Mouse (Mus musculus) embryonic facial prominence, embryonic 15.5 days (tissue): ENCODE data around the gene Tspan33. TPM values are rescaled to one million over a fixed set of nuclear protein-coding genes. Genes with fewer than 3 reads are reported as not detected.

ENCODE experiments used
- ATAC-seq: fragments of 200-750 bp; cut with Nextera tagmentation; 2 replicates; pipeline ENCODE4 v1.8.0; 2017; ENCODE audit warnings: low read depth, moderate TSS enrichment; ENCODE audit not compliant: insufficient number of reproducible peaks, low FRiP score, low TSS enrichment
- H3K27ac ChIP-seq: fragments of 300-500 bp; sonication (generic); replicated peaks from 2 replicates; pipeline ENCODE4 v1.5.1; 2015; ENCODE audit warnings: mild to moderate bottlenecking, inconsistent platforms
- H3K27me3 ChIP-seq: fragments of 300-500 bp; sonication (generic); 2 replicates; pipeline ENCODE4 v1.6.1; 2015; ENCODE audit warnings: inconsistent platforms
- H3K36me3 ChIP-seq: fragments of 300-500 bp; sonication (generic); 2 replicates; pipeline ENCODE4 v1.6.1; 2015; ENCODE audit warnings: mild to moderate bottlenecking, inconsistent platforms
- H3K4me1 ChIP-seq: fragments of 300-500 bp; sonication (generic); 2 replicates; pipeline ENCODE4 v1.6.1; 2015; ENCODE audit warnings: inconsistent platforms
- H3K4me2 ChIP-seq: fragments of 300-500 bp; sonication (generic); replicated peaks from 2 replicates; pipeline ENCODE4 v1.6.1; 2015; ENCODE audit warnings: mild to moderate bottlenecking, inconsistent platforms
- H3K4me3 ChIP-seq: fragments of 300-500 bp; sonication (generic); replicated peaks from 2 replicates; pipeline ENCODE4 v1.5.1; 2015; ENCODE audit warnings: mild to moderate bottlenecking, inconsistent platforms
- H3K9ac ChIP-seq: fragments of 300-500 bp; sonication (generic); 2 replicates; pipeline ENCODE4 v1.6.1; 2015; ENCODE audit warnings: inconsistent platforms
- H3K9me3 ChIP-seq: fragments of 300-500 bp; sonication (generic); replicated peaks from 2 replicates; pipeline ENCODE4 v1.6.1; 2016; ENCODE audit warnings: inconsistent platforms
- WGBS: fragments of 180-500 bp; shearing (Covaris S2); methylation state at CpG from one replicate; pipeline ENCODE4 v1.1.7; 2015; 5-methylcytosine and 5-hydroxymethylcytosine counted together
- polyA plus RNA-seq: library from polyadenylated mRNA; unstranded; fragments of >200 nt; fragmentation: Nextera tagmentation; extraction: Ambion mirVana; gene quantifications from 2 replicates; pipeline ENCODE4 v1.2.1, GENCODE M21; 2015

Tspan33 gene
- polyA plus RNA-seq: 8.0 and 8.1 TPM in 2 replicates

GRCm38 (mm10) chr6:29693953-29694352 lies at the start of gene Tspan33:
TSS of gene Tspan33 (plus strand) at chr6:29694222.
- no peaks in the 10 kb centered on the region for H3K9me3 ChIP-seq
- H3K4me3 ChIP-seq: peak within 1 kb of the TSS; percentile 70
- H3K4me2 ChIP-seq: peak within 1 kb of the TSS; percentile 98
- no peak within 1 kb of the TSS for H3K27ac ChIP-seq
- WGBS: under 1% methylated on average over 33 of the region's 41 CpGs
- peak; percentile 98 for ATAC-seq
- peaks cover 39% of the 10 kb centered on the region for H3K27me3 ChIP-seq
- no peaks in the 10 kb centered on the region for H3K36me3 ChIP-seq
- peaks cover 7% of the 10 kb centered on the region for H3K4me1 ChIP-seq
- peak within 1 kb of the TSS; percentile 50 for H3K9ac ChIP-seq

- Histone ChIP-seq H3K27me3 (no peaks in the 10 kb centered on the region), H3K4me3 (no peak overlapping the region), H3K4me2 (no peak overlapping the region), H3K36me3 (no peaks in the 10 kb centered on the region), H3K27ac (no peak overlapping the region), H3K4me1 (no peaks in the 10 kb centered on the region), H3K9me3 (no peaks in the 10 kb centered on the region), H3K9ac (no peak overlapping the region)
- 29% methylated on average over 14 of the region's 14 CpGs for WGBS
- no peak; the same call in 1 of the 2 replicates for ATAC-seq
These were observed 44.4 kb upstream of the Tspan33 start for GRCm38 (mm10) chr6:29649494-29650169.

GRCm38 (mm10) chr6:29650170-29650549 lies 43.9 kb upstream of the Tspan33 start:
- H3K4me2 ChIP-seq: no peak overlapping the region
- H3K9ac ChIP-seq: no peak overlapping the region
- no peak overlapping the region for H3K4me3 ChIP-seq
- H3K4me1 ChIP-seq: no peaks in the 10 kb centered on the region
- WGBS: 61% methylated on average over 10 of the region's 10 CpGs
- H3K9me3 ChIP-seq: no peaks in the 10 kb centered on the region
- H3K27me3 ChIP-seq: no peaks in the 10 kb centered on the region
- no peak overlapping the region for H3K27ac ChIP-seq
- no peaks in the 10 kb centered on the region for H3K36me3 ChIP-seq
- no peak for ATAC-seq

GRCm38 (mm10) chr6:29653271-29653670 lies 40.8 kb upstream of the Tspan33 start:
- H3K27me3 ChIP-seq: no peaks in the 10 kb centered on the region
- ATAC-seq: no peak
- no peaks in the 10 kb centered on the region for H3K9me3 ChIP-seq

GRCm38 (mm10) chr6:29658626-29659475 lies 35.2 kb upstream of the Tspan33 start:
- ATAC-seq: no peak
- Histone ChIP-seq H3K9me3 (no peaks in the 10 kb centered on the region), H3K4me3 (no peak overlapping the region), H3K4me1 (no peaks in the 10 kb centered on the region), H3K36me3 (no peaks in the 10 kb centered on the region), H3K27ac (no peak overlapping the region), H3K27me3 (no peaks in the 10 kb centered on the region), H3K9ac (no peak overlapping the region), H3K4me2 (no peak overlapping the region)
- 85% methylated on average over 3 of the region's 3 CpGs for WGBS

More at GRCm38 (mm10) chr6:29653271-29653670, 40.8 kb upstream of the Tspan33 start:
- no peak overlapping the region for H3K4me3 ChIP-seq
- no peaks in the 10 kb centered on the region for H3K4me1 ChIP-seq
- no peak overlapping the region for H3K27ac ChIP-seq
- no peak overlapping the region for H3K4me2 ChIP-seq
- no peaks in the 10 kb centered on the region for H3K36me3 ChIP-seq
- H3K9ac ChIP-seq: no peak overlapping the region

- Histone ChIP-seq H3K36me3 (no peaks in the 10 kb centered on the region), H3K4me1 (no peaks in the 10 kb centered on the region), H3K27me3 (no peaks in the 10 kb centered on the region), H3K27ac (no peak overlapping the region), H3K9ac (no peak overlapping the region), H3K4me3 (no peak overlapping the region), H3K9me3 (no peaks in the 10 kb centered on the region), H3K4me2 (no peak overlapping the region)
- 93% methylated on average over 2 of the region's 2 CpGs for WGBS
- ATAC-seq: no peak
These were observed 34.1 kb upstream of the Tspan33 start for GRCm38 (mm10) chr6:29659964-29660363.

GRCm38 (mm10) chr6:29660662-29661307 lies 33.2 kb upstream of the Tspan33 start:
- no peaks in the 10 kb centered on the region for H3K27me3 ChIP-seq
- no peak overlapping the region for H3K4me3 ChIP-seq
- no peaks in the 10 kb centered on the region for H3K9me3 ChIP-seq
- no peak overlapping the region for H3K27ac ChIP-seq
- no peaks in the 10 kb centered on the region for H3K36me3 ChIP-seq
- H3K4me1 ChIP-seq: no peaks in the 10 kb centered on the region
- ATAC-seq: no peak
- WGBS: 44% methylated on average over 11 of the region's 11 CpGs
- H3K4me2 ChIP-seq: no peak overlapping the region
- no peak overlapping the region for H3K9ac ChIP-seq

GRCm38 (mm10) chr6:29667266-29667665 lies 26.8 kb upstream of the Tspan33 start:
- ATAC-seq: no peak
- H3K4me3 ChIP-seq: no peak overlapping the region
- 77% methylated on average over 6 of the region's 6 CpGs for WGBS
- H3K9me3 ChIP-seq: no peaks in the 10 kb centered on the region
- no peaks in the 10 kb centered on the region for H3K4me1 ChIP-seq
- no peak overlapping the region for H3K27ac ChIP-seq
- no peaks in the 10 kb centered on the region for H3K27me3 ChIP-seq
- no peak overlapping the region for H3K9ac ChIP-seq
- no peak overlapping the region for H3K4me2 ChIP-seq
- H3K36me3 ChIP-seq: no peaks in the 10 kb centered on the region

GRCm38 (mm10) chr6:29671741-29672140 lies 22.3 kb upstream of the Tspan33 start:
- ATAC-seq: no peak
- Histone ChIP-seq H3K4me3 (no peak overlapping the region), H3K4me2 (no peak overlapping the region), H3K9me3 (no peaks in the 10 kb centered on the region), H3K27me3 (no peaks in the 10 kb centered on the region), H3K36me3 (no peaks in the 10 kb centered on the region), H3K27ac (no peak overlapping the region), H3K4me1 (0 out of 2 replicates have a peak, but pooled peaks cover 5% of the 10 kb centered on the region), H3K9ac (no peak overlapping the region)
- 4% methylated on average over 3 of the region's 3 CpGs for WGBS

GRCm38 (mm10) chr6:29672563-29673411 lies 21.2 kb upstream of the Tspan33 start:
- H3K4me2 ChIP-seq: no peak overlapping the region
- H3K9me3 ChIP-seq: no peaks in the 10 kb centered on the region
- no peaks in the 10 kb centered on the region for H3K36me3 ChIP-seq
- H3K27ac ChIP-seq: peak overlapping the region; percentile 65
- H3K9ac ChIP-seq: no peak overlapping the region
- no peaks in the 10 kb centered on the region for H3K27me3 ChIP-seq
- H3K4me3 ChIP-seq: no peak overlapping the region
- 18% methylated on average over 12 of the region's 12 CpGs for WGBS
- peak; percentile 47 for ATAC-seq
- H3K4me1 ChIP-seq: 0 out of 2 replicates have a peak, but pooled peaks cover 5% of the 10 kb centered on the region
